Mouse (Mus musculus) heart, adult 8-10 months (tissue): ENCODE measurements around the gene Pfkm. TPM values are rescaled to one million over a fixed set of nuclear protein-coding genes. Genes with fewer than 3 reads are reported as not detected.

ENCODE experiments used
- DNase-seq: peaks from one replicate; pipeline ENCODE4 v3.0.0; 2022; ENCODE audit warnings: low spot score
- total RNA-seq, 4 experiments: library from RNA; stranded (reverse); gene quantifications; 2 replicates each; pipeline ENCODE4 v1.2.4; 2022

Pfkm gene
- total RNA-seq, 4 experiments from 2014 or later = 958 to 1,060 (median 998) TPM

DNA sequence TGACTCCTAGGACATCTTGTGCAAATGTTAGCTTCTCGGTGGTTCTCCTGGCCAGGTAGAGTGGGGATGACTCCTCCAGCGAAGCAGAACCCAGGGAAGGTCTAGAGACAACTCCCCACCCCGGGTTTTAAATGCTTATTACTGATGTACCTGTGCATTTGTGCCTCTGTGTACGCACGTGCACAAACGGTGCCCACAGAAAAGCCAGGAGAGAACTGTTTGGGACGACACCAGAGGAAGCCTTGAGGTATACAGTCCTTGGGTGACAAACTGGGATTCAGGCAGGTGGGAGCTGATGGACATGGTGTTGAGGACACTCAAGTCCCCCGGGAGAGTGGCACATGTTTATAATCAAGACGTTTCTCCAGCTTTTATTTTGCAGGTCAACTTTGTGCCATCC is 78.5 kb downstream of the Pfkm start:
- DNase-seq = no peak

GRCm38 (mm10) chr15:98172113-98172512 is 79.7 kb downstream of the Pfkm start:
- no peak for DNase-seq

DNA sequence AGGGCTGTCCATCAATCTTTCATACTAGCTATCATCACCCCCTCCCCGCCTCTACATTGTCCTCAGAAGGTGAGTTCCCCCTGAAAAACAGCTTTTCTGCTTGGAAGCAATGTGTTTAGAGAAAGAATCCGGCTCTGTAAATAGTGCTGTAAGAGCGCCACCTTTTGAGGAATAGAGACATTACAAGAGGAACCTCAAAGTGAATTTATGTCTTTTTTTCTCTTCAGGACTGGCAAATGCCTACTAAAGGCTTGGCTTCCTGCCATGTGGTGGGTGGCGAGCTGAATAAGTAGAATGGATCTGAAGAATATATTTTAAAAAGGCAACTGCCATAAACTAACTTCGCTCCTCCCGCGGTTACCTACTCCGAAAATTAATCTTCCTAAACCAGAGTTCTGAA is 81.4 kb downstream of the Pfkm start:
- DNase-seq = peak; percentile 44

GRCm38 (mm10) chr15:98177320-98177719 is 84.9 kb downstream of the Pfkm start:
- DNase-seq = no peak

DNA sequence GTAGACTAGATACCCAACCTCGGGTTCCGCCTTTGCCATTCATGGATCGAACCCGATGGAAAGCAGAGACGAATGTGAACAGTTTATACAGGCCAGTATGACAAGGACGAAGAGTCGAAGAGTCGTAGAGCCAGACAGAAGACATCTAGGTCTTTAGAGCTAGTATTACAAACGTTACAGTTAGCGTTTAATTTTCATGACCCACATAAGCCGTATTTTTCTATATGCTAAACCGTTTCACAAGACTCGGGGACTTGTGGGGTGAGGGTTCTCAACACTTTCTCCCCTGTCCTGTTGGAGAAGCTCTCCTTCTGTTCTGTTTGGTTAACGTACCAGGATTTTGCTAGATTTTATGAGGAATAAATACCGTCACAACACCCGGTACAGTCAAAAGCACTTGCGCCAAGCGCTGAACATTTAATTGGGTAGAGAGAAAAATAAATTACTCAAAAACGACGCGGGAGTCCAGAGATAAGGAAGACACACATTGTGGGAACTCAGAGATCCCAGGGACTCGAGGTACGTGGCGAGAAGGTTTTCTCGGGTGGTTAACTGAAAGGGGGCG is 88.3 kb downstream of the Pfkm start:
- DNase-seq = no peak

DNA sequence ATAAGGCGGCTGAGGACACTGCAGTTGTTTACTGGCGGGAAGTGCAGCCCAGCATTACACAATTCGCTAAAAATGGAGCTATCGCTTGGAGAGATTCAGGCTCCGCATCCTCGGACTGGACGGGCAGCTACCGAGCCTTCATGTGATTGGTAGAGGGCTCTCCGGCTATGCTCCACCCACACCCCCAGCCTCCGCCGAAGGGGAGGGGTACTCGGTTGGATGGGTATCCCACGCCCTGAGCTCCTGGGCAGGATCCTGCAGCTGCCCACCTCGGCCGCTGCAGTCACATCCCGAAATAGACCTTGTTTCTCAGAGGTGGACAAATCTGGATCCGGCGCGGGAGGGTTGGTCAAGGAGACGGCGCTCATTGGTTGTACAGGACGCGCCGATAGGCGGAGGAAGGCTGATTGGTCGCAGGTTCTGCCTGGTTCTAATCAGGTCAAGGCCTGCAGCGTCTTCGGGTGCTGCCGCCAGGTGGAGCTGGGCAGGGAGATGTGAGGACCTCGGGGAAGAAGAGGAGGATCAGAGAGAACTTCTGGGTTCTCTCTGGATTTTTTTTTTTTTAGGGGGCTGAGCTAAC is 88.8 kb downstream of the Pfkm start:
- peak; percentile 95 for DNase-seq

Other genes with a start within 250 kb of the Pfkm start
- gene Hdac7, start 248.1 kb upstream of the Pfkm start, total RNA-seq = 10 to 100 TPM; 22.9 to 29.0 (median 26.5) TPM
- 1 to 10 TPM in 3 of 4 experiments, under 1 TPM in 1; 0.98 to 1.6 (median 1.4) TPM for gene Vdr, start 182.0 kb upstream of the Pfkm start, total RNA-seq
- gene Tmem106c, start 128.4 kb upstream of the Pfkm start, total RNA-seq = 10 to 100 TPM; 12.8 to 17.9 (median 14.9) TPM
- gene Col2a1, start 87.9 kb upstream of the Pfkm start, total RNA-seq = under 1 TPM in 2 of 4 experiments, not detected in 2; 0.06 to 0.19 TPM
- gene Senp1, start 1.2 kb downstream of the Pfkm start, total RNA-seq = 1 to 10 TPM; 8.4 to 9.5 (median 8.7) TPM
- gene Asb8, start 73.0 kb downstream of the Pfkm start, total RNA-seq = 100 to 1,000 TPM; 116 to 127 (median 119) TPM
- gene Ccdc184, start 74.6 kb downstream of the Pfkm start, total RNA-seq = under 1 TPM; 0.41 to 0.84 (median 0.66) TPM
- not detected for gene Olfr288, start 103.0 kb downstream of the Pfkm start, total RNA-seq
- gene Gm44579, start 128.4 kb downstream of the Pfkm start, total RNA-seq = not detected
- gene Olfr287, start 128.5 kb downstream of the Pfkm start, total RNA-seq = not detected
- gene Olfr286, start 141.9 kb downstream of the Pfkm start, total RNA-seq = not detected
- not detected for gene H1fnt, start 164.7 kb downstream of the Pfkm start, total RNA-seq
- 1 to 10 TPM; 5.4 to 6.8 (median 6.5) TPM for gene Zfp641, start 203.6 kb downstream of the Pfkm start, total RNA-seq
- not detected for gene Olfr285, start 224.8 kb downstream of the Pfkm start, total RNA-seq
- gene Olfr284, start 248.4 kb downstream of the Pfkm start, total RNA-seq = not detected